Comparison of ENCODE assay signal across 19 mouse cellular contexts in genomic region chr5:24363467-24363866, GRCm38 (mm10). TPM values are rescaled to one million over a fixed set of nuclear protein-coding genes. Genes with fewer than 3 reads are reported as not detected.
"Had no signal": no experiment of that assay in that cellular context is flagged by ENCODE, and none has a peak within 500 bp of the region (broad histone marks: within the 10 kb centered on the region; RNA-seq: fewer than 3 reads in every experiment).

No protein-coding gene starts in this region.

- H3K27me3 ChIP-seq: kidney, embryonic 15.5 days had no signal

- H3K4me3 ChIP-seq: kidney, embryonic 15.5 days; left cerebral cortex, adult 2 months; liver, embryonic 13.5 days had no signal

- H3K4me2 ChIP-seq: kidney, embryonic 15.5 days; liver, embryonic 13.5 days; midbrain, embryonic 11.5 days had no signal

- H3K9me3 ChIP-seq: kidney, embryonic 15.5 days; liver, embryonic 13.5 days had no signal

- H3K9ac ChIP-seq: kidney, embryonic 15.5 days; liver, embryonic 13.5 days had no signal

- H3K36me3 ChIP-seq: kidney, embryonic 15.5 days; liver, embryonic 13.5 days had no signal

- H3K27ac ChIP-seq: liver, embryonic 13.5 days had no signal

- DNase-seq: kidney, postnatal 10 days; kidney, postnatal 36 days; layer of hippocampus, postnatal 36 days; liver, embryonic 13.5 days; lung, adult 2 months; lung, postnatal 14 days; lung, postnatal 4 days; midbrain, embryonic 14.5 days; thymus, postnatal 25 days had no signal

RNA-seq across cellular contexts. Expression of gene Nos3, which starts 1.1 kb away (rescaled TPM):
- total RNA-seq: megakaryocyte progenitor cell, adult 5-6 weeks had no signal

RNA-seq across cellular contexts. Expression of gene Kcnh2, which starts 12.1 kb away (rescaled TPM):
- total RNA-seq: liver, adult 2 months had no signal
- polyA plus RNA-seq: liver, adult 2 months had no signal

RNA-seq across cellular contexts. Expression of gene Asic3, which starts 49.7 kb away (rescaled TPM):
- total RNA-seq: layer of hippocampus, postnatal 10 days; left cerebral cortex, postnatal 36 days; liver, adult 2 months; megakaryocyte-erythroid progenitor cell, adult 5-6 weeks had no signal
- polyA plus RNA-seq: liver, embryonic 13.5 days; liver, embryonic 16.5 days; lung, embryonic 16.5 days; midbrain, embryonic 14.5 days had no signal
